Mouse (Mus musculus) brain, embryonic 14.5 days (tissue): ENCODE measurements at regions not wholly inside any gene's neighbourhood (a gene's known extent, or its start where the extent isn't known, plus 50 kb on each side); places are given as distances from the start of the nearest gene placed in this dataset.

Experiments used
- DNase-seq: peaks from one replicate; pipeline ENCODE4 v3.0.0-alpha.2; 2011; ENCODE audit warnings: low read depth
- CTCF ChIP-seq: fragments of 200-500 bp; IDR thresholded peaks from 2 replicates; pipeline ENCODE4 v1.5.1; 2012; ENCODE audit warnings: inconsistent platforms, mild to moderate bottlenecking, moderate library complexity, borderline replicate concordance; ENCODE audit not compliant: insufficient read depth, insufficient read length; ENCODE audit errors: extremely low read depth
- POLR2A ChIP-seq: fragments of 200-500 bp; IDR thresholded peaks from 2 replicates; pipeline ENCODE4 v1.6.1; 2012; ENCODE audit warnings: mild to moderate bottlenecking, inconsistent platforms, borderline replicate concordance; ENCODE audit not compliant: poor library complexity, insufficient read depth, insufficient read length, severe bottlenecking; ENCODE audit errors: extremely low read depth

DNA sequence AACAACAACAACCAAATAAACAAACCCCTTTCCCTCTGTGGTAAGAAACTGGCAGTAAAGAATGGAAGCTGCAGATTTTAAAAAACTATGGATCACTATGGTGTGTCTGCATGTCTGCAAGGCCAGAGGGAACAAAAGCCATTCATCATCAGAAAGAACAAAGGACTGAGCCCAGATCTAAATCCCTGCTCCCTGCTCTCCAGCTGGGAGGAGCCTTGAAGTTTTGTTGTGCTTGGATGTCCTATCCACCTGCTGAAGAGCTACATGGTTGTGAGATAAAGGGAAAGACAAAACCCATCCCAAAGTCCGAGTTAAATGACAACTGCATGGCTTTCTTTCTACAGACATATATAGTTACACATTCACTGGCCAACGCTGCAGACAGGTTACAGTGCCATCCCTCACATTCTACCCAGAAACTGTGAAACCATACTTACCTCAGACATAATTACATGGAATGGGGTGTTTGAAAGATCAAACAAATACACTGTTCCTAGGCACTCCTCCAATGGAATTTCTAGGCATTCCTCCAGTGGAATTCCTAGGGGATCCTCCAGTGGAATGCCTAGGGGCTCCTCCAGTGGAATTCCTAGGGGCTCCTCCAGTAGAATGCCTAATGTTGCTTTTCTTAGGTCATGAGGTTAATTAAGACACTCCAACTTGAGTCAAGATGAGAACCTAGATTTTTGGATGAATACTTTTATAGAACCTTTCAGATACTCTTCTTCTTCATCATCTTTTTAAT lies 2054.2 kb downstream of the A830018L16Rik start:
- no peak for TF ChIP-seq CTCF
- no peak for TF ChIP-seq POLR2A
- DNase-seq: peak; percentile 23

DNA sequence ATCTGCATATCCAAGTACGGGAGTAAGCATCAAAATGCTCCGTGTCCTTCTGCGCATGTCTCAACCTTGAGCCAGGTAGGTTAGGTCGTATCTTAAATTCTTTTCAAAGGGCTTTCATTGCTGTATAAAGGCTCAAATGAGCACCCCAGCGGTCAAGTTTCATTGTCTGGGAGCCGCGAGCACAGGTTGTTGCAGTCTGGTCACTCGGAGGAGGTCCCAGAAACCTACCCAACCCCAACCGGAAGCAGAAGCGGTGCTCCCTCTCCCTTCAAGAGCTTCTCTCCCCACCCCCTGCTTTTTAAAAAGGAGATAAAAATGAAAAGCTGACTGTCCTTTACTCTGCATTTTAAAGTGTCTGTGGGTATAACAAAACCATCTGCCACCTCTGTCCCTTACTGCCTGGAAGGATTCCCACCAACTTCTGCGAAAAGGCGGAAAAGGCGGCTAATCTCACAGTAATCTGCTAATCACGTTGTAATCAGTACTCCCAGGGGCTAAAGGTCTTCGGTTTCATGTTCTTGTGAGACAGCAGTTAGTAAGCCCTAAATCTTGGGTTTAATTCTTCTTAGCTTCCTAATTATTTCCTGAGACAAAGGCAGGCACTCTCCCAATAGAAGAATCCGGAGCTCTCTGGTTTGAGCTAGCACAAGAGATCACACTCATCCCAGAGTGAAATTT lies 2081.0 kb downstream of the A830018L16Rik start:
- peak; percentile 42 for DNase-seq
- TF ChIP-seq POLR2A (no peak), CTCF (no peak)

DNA sequence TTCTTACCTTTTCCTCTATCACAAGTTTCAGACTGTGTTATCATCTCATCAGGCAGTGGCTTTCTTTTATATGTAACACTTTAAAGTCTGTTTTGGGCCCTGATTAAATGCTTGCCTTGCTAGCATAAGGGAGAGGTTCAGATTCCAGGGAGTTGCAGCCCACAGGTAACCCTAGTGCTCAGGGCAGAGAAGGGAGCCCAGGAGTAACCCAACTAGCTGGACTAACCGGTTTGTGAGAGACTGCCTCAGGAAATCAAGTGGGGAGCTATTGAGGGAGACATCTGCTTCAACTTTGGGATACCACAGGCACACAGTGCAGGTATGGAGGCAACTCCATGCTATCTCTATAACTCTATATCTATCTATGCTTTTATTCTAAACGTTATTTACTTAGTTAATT lies 2082.5 kb downstream of the A830018L16Rik start:
- no peak for DNase-seq
- TF ChIP-seq CTCF (no peak), POLR2A (no peak)

DNA sequence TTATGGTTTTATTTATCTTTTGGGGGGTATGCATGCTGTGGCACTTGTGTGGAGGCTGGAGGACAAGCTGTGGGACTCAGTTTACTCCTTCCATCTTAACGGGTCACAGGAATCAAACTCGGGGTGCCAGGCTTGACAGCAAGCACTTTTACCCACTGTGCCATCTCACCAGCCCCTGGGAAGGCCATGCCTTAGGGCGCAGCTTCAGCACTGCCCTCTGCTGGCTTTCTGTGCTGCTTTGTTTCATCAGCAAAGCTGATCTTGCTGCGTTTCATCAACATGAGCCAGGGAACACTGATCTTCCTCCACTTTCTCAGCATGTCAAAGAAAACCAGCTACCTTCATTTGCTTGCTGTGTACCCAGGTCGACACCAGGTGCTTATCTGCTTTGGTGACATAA lies 2086.6 kb downstream of the A830018L16Rik start:
- peak; percentile 67 for DNase-seq
- TF ChIP-seq POLR2A (no peak), CTCF (peak; percentile 67)

DNA sequence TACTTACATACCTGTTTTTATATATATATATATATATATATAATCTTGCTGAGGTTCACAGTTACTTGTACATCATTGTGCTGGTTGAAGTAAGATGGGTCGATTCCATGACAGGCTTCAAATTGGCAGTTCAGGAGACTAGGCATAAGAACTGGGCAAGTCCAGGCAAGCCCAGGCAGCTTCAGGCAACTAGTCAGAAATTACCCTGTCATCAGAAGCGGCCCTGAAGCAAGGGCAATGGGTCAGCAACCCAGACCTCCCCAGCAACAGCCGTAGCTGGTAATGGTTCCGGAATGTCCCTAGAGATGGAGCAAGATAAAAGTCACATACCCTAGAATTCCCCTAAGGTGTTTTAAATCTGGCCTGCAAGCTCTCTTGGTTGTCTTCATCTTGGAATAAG lies 2088.0 kb downstream of the A830018L16Rik start:
- TF ChIP-seq POLR2A (no peak), CTCF (no peak)
- no peak for DNase-seq

DNA sequence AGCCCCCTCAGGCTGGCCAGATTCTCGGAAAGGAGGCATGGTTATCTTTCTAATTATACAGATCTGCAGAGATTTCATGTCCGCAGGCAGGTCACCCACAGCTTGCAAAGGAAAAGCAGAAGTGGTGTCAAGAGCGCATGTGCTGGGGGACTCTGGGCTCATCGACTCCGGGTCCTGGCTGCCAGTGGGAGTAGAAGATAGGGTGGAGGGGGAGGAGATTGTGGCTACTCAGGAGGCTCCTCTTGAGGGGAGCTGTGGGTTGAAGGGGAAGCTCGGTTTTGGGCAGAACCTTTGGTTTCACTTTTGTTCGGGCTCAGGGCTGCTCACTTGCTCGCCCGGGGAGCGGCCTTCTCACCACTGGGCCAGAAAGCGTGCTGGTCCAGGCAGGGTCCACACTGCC lies 2099.9 kb downstream of the A830018L16Rik start:
- DNase-seq: no peak
- TF ChIP-seq CTCF (no peak), POLR2A (no peak)
